Mouse (Mus musculus) fat pad, adult 2 months (tissue): ENCODE measurements around the gene Myg1.

ENCODE experiments used
- DNase-seq: peaks from one replicate; pipeline ENCODE4 v3.0.0-alpha.2; 2011; ENCODE audit warnings: low read depth, low spot score; ENCODE audit errors: extremely low read depth

Myg1 gene

DNA sequence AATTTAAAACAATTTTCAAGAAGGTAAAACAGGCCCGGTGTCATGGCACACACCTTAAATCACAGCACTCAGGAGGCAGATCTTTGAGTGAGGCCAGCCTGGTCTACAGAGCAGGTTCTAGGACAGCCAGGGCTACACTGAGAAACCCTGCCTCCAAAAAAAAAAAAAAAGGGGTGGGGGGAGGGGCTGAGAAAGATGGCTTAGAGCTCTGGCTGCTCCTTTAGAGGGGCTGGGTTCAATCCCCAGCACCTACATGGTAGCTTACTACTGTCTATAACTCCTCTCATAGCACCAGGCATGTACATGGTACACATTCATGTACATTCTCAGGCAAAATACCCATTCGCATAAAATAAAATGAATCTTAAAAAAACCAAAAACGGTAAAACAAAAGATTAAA, 13.0 kb downstream of the Myg1 start:
- no peak for DNase-seq

DNA sequence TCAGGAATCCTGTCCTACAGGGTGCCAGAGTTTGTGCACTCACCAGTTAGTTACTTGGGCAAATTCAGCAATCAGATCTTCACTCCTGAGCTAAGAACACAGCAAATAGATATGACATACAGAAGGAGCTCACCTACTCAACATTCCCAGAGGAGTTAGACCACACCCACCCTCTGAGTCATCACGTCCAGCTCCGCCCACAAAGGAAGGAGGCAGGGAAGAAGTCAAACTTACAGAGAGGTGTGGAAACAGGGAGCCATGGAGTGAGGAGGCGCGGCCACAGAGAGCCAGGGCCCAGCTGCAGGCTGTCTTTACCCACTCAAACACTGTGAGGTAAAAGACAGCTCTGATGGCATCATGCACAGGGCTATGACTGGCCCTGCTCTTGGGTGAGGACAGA, 14.9 kb downstream of the Myg1 start:
- DNase-seq = no peak

DNA sequence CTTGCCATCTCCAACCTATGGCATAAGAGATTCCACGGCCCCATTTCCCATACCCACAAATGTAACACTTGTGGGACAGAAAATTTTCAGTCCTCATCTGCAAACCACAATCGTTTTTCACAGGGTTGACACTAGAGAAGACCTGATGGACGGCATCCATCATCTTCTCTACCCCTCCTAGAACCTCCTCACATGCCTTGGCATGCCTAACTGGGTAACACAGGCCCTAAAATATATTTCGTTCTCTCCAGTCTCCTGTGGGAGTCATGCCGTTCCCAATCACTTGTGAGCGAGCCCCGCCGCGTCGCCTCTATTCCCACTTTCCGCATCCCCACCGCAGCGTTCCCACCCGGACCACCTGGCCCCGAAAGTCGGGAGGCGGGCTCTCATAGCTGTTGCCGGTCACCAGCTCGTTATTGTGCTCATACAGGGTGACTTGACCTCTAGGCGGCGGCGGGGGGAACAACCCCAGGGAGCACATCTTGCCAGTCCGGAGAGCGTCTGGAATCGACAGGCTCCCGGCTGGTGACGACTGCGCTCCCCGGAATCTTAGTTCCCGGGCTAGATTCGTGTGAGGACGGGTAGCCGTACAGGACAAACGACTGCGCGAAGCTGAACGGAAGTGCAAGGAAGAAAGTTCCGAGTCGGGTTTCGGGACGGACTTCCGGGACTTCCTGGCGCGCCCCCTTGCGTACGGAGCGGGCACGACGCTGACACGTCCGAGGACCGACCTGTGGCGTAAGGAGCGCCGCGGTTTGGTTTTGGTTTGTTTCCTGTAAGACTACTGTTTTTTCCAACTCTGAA, 18.8 kb downstream of the Myg1 start, which contains the start of gene Aaas:
TSS of gene Aaas (minus strand) at position 634 of the 804 bp plus-strand sequence.
- peak; percentile 68 for DNase-seq

DNA sequence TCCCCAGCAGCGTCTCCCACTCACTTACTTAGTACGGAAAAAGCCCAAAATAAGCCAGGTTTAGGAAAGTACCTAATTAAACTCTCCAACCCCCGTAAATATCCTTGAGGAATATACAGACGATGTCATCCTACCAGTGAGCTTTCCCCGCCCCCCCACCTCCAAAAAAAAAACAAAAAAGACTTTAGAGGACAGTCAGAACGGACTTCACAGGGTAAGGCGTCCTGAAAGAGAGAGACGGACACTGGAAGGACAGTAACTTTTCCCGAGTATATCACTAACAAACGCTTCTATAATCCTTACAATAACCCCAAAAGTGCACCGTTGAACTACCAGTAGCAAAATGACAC, 19.4 kb downstream of the Myg1 start:
- no peak for DNase-seq

DNA sequence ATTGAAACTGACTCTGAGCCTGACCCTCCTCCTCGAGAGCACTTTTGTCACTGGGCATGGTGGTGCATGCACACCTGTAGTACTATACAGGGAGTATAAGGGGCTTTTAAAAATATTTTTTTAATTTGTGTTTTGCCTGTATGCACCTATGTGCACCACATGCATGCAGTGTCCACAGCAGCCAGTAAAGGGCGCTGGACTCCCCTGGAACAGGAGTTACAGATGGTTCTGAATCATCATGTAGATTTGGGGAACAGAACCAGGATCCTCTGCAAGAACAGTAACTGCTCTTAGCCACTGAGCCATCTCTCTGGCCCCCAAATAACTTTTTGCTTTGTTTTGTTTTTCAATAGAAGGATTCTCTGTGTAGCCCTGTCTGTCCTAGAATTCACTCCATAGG, 20.7 kb downstream of the Myg1 start:
- no peak for DNase-seq

DNA sequence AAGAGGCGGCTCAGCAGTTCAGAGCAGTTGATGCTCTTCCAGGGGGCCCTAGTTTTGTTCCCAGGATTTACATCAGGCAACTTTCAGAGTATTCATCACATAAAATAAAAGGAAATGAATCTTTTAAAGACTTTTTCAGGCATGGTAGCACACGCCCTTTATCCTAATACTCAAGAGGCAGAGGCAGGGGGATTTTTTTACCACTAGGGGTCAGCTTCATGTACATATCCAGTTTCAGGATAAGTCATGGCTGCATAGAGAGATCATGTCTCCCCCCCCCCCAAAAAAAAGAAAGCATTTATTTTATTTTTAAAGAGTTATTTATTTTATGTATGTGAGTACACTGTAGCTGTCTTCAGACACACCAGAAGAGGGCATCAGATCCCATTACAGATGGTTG, 22.5 kb downstream of the Myg1 start:
- no peak for DNase-seq

DNA sequence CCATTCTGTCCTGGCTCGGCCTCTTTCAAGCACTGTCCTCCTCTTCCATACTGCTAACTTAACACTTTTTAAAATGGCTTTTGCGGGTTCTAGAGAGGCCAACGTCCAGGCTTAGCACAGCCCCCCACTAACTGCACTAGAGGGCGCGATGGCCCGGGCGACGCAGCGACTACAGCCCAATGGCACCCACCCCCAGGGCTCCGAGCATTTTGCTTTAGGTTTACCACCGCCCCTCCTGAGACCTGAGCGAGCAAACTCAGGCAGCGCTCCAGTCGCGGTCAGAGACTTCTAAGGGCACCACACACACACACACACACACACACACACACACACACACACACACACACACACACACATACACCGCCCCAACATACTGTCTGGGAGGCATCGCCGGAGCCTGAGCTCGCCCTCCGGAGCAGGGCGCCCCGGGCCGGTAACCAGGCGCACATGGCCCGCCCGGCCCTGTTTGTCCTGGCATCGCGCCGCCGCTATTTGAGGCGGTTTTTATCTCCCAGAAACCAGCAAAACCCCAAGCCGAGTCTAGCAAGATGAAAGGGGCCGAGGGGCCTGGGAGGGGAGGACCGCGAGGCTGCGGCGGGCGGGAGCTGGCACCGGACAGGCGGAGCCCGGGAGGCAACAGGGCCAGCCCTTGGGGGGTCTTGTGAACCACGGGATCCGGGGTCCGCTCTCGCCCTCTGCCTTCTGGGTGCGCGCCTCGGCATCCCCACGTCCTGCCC, 23.8 kb downstream of the Myg1 start:
- no peak for DNase-seq

DNA sequence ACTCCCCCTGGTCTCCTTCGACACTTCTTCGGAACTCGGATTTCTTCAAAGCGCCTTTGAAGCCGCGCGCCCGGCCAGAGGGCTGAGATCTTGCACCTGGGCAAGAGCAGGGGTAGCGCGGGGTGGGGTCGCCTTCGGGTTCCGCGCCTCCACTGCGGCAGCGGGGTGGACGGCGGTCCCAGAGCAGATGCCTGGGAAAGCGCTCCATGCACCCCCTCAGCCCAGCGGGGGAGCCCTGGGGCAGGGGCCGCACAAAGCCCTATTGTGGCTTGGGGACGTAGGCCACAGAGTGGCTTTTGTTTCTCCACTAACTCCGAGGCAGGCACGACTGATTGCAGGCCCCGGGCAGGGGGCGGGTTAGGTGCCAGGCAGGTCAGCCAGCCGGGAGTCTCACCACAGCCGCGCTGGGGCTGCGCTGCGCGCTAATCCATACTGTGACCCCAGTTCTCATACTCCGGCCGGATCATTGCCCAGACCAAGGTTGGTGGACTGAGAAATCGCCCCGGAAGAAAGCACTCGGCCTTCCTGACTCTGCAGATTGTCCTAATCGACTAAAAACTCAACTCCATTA, 24.4 kb downstream of the Myg1 start:
- DNase-seq = no peak

DNA sequence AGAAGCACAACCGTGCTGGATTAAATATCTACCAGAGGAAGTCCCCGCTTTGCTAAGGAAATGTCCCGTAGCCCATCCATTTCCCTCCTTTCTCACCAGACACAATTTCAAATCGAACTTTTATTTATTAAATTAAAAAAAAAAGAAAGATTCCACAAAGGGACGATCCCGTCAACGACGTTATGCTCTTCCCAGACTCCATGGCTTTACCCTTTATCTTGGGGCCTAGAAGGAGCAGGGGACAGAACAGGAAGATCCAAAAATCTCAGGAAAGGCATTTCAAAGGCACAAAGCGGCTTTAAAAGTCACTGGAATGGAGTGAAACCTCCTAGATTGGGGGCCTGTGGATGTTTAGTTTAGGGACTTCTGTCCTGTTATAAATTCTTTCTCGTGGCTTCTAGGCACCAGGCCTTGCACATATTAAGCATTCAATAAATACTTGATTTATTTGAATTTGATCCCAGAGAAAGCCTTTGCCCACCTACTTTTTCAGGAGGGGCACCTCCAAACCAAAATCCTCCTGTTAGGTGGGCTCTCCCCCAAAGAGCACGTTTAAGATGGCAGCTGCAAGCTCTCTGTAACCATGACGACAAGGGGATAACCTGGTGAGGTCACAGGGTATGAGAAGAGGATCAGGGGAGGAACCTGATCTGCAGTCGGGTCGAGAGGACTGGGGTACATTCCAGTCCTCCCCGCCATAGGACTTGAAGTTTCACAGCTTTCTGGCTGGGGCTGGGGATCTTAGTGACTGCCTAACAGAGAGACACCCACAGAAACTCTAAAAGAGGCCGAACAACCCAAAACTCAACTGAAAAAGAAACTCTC, 25.2 kb downstream of the Myg1 start:
- DNase-seq = no peak

DNA sequence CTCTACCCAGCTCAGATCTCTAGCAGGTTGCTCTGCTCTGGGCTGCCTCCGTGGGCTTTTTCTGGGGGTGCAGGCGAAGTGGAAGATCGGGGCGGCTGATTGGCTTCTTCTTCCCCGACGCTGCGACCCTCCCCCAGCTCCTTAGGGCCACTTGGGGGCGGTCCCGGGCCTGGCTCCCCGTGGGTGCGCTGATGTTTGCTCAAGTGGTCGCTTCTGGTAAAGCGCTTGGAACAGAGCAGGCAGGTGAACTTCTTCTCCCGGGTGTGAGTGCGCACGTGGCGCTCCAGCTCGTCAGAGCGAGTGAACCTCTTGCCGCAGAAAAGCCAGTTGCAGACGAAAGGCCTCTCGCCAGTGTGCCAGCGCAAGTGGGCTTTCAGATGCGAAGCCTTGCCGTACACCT, 26.6 kb downstream of the Myg1 start:
- DNase-seq = no peak

DNA sequence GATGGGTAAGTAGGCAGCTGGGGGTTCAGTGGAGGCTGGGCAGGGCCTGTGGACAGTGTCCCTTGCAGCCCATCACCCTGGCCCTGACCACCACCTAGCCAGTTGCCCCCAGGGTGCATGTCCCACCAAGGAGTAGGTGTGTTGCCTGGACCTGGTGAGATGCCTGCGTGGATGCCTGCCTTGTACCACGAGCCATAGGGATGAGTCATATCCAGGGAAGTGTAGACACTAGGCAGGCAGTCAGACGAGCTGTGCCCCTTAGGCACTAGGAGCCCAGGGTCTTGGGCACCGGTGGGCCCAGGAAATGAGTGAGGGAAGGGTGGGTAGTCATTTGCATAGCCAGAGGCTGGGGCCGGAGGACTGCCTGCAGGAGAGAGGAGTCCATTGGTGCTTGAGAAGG, 27.3 kb downstream of the Myg1 start:
- no peak for DNase-seq

DNA sequence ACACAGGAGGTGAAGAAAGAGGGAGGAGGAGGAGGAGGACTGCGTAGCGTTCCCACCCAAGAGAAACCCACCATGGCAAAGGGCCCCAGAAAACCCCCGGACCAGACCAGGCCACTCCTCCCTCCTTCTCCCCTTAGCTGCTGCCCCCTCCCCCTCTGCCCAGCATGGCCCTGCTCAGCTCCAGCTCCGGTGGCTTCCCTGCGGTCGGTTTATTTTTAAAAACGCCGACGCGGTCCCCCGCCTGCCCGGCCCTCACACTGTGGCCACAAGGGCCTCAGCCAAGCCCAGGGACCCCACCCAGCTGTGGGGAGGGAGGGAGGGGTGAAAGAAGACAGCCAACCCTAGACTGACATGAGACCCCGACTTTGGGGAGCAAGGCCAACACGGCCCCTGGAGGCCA, 31.1 kb downstream of the Myg1 start:
- no peak for DNase-seq

DNA sequence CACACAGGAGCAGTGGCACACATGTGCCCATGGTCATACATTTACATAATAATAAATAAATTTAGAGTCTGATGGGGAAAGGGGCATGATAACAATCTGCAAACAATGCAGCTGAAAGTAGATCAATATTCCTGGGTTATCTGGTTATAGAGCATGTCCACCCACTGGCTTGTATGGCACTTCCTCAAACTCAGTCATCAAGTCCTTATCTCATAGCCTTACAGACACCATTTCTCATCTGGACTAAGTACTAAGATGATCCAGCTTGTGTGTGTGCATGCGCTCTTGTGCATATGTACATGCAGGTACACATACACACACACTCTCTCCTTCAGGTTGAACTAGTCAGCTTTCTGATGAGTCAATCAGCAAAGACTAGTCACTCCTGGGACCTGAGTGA, 33.2 kb downstream of the Myg1 start:
- no peak for DNase-seq

DNA sequence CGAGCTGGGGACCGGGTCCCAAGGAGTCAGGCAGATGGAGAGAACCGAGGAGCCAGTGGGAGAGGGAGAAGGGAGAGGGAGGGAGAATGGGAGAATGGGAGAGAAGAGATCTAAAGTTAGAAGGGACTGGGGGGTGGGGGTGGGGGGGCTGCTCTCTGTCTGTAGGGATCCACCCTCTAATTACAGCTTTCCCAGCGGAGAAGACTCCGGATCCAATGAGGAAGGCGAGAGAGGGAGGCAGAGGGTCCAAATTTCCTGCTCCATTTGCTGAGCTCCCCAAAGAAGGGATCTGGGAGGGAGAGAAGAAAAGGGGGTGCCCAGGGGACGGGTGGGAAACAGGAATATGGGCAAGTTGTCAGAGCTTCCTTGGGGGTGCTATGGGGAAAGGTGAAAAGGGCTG, 34.7 kb downstream of the Myg1 start:
- DNase-seq = no peak

DNA sequence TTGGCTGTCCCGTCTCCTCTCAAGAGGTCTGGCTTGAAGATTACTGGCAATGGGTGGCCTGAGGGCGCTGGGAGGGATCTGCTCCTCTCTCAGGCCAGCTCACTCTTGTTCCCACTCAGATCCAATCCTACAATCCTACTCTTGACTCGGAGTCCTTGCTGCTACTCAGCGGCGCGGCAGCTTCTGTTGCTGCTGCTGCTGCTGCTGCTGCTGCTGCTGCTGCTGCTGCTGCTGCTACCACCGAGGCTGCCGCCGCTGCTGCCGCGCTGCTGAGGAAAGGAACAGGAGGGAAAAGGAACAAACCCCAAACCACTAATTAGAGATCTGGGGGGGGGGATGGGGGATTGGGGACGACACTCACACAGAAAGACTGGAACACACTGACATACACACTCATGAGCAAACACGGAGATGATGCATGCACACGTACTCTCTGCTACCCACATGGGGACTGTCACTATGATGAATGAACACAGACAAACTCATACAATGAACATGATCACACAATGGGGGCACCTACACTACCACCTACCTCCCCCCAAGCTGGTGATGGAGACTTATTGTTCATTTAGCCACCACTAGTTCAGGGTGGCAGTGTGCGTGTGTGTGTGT, 35.3 kb downstream of the Myg1 start, which contains the start of gene Sp7:
TSS of gene Sp7 (minus strand) at position 450 of the 612 bp plus-strand sequence.
- no peak for DNase-seq

DNA sequence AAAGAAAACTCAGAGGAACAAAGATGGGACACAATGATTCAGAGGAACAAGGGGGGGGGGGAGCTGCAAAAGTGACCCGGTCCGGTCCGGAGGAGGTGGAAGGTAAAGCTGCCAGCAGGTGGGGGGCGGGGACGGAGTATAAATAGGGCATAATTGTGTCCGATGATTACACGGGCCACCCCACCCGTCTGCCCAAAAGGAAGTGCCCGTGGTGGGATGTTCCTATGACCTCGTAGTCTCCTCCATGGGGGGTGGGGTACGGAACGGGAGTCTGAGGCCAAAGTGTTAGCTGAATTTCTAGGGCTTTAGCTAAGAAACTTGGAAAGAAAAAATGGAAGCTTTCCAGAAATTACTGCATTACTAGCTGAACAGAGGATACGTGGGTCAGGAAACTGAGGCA, 38.5 kb downstream of the Myg1 start:
- DNase-seq = no peak

DNA sequence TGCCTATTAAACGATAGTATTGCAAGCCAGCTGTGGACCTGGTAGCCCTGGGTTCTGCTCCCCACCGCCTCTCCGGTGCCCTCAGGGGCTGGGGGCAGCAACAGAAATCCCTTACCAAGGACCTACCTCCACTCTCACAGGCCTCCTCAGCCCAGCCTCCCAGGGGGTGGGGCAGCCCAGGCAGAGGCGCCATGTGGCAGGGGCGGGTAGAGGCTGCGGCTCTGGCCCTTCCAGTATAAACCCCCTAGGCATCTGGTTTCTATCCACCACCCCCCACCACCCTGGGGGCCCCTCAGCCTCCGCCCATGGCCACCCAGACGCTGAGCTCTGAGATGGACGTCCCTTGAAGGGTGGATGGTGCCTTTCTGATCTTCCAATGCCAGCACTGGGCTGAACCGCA, 39.2 kb downstream of the Myg1 start:
- DNase-seq = no peak

DNA sequence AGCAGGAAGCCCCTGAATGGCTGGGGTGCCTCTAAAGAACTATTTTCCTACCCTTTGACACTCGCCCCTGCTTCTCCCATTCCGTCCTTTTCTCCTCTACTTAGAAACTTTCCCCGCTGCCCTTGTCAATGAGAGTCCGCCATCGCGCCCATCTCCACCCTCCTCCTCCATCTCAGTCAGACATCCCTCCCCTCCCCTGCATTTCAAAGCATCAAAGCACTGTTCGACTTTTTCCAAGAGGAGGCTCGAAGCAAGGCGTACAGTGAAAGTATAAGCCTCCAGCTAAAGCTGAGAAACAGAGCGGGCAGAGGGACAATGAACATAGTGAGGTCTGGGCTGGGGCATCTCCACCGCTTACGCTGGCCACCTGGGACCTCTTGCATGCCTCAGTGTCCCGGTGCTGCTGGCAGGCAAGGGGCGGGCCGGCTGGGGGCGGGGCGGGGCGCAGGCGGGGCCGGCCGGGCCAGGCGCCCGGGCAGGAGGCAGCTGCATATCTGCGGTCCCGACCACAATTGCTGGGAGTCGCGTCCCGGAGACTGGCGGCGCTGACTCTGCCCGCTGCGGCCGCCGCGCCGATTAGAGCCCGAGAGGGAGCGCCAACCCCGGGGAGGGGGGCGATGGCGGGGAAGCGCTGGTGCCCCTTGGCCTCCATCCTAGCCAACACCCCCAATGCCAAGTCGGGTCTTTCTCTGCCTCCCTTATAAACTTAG, 45.1 kb downstream of the Myg1 start:
- no peak for DNase-seq

DNA sequence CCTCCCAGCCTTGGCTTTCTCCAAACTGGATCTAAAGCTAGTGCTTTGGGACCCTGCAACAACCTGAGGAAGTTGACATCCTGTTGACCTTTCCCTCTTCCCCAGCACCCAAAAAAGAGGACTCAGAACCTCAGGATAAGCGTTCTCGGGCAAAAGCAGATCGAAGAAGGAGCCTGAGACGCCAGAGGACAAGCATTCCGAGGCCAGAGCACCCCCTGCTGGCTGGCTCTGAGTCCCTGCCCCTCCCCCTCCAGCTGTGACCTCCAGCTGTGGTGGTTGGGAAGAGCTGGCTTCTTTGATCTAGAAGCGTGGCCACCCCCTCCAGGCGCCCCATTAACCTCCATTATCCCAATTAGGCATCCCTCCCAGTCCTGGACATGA, 45.6 kb downstream of the Myg1 start:
- DNase-seq = no peak

DNA sequence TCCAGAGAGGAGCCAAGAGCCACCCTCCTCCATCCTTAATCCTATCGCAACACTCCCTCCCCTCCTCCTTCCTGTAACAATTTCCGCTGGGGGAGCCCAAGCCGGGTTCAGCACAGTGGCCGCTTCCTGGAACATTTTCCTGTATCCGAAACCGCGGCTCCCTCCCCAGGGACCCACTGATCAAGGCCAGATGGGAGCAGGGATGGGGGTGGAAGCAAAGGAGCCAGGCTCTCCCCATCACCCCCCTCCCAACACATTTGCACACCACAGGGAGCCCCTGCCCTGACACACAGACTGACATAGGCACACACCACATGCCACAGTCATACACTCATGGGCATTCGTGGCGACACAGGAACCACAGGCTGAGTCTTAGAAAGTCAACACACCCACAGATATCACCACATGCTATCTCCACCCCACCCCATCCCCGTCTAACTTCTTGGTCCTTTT, 46.3 kb downstream of the Myg1 start:
- DNase-seq = no peak
